Mouse (Mus musculus) gastrocnemius, postnatal 36 days (tissue): ENCODE measurements at regions not wholly inside any gene's neighbourhood (a gene's known extent, or its start where the extent isn't known, plus 50 kb on each side); places are given as distances from the start of the nearest gene placed in this dataset.

ENCODE experiments used
- DNase-seq, 2 experiments: peaks; one replicate each; pipeline ENCODE4 v3.0.0; 2022
- intact Hi-C: fragments of 180-260 bp; cut with DNase I; formaldehyde crosslinking; loops from one replicate; pipeline ENCODE4 v1.15.1; 2025

DNA sequence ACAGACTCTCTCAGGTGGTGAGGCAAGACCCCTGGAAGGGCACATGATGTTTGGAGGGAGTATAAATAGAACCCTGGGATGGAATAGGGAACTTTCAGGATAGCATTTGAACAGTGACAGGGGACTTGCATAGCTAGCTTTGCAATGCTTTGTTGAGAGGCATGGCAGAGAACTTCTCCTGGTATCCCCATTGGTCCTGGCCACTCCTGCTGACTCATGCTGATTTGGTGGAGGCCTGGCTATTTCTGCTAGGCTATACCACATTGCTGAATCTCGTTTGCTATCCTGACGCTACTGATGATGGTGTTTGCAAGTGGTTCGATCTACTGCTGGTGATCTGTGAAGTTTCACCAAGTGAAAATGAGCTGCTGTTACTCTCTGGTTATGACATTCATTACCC, 276.7 kb upstream of the Klf3 start:
- intact Hi-C loops, result loop anchor here (10.0 kb wide), 1 partner anchor 712 kb away; the partner anchor contains the start of gene 0610040J01Rik

DNA sequence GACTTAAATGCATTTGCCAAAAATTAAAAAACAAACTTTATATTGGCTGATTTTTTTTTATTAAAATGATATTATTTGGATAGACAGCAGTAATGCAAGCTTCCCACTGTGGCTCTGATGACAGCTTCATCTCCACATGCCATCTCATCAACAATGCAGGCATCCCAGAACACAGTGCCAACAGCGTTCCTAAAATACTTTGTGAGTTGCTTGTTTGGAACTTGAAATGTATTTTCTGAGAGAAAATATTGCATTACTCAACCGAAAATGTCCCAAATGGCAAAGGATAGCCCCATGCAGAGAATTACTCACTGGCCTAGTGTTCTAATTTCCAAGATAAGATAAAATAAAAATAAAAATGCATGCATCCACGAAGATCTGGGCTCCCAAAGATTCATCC, 275.2 kb upstream of the Klf3 start:
- intact Hi-C loops, result loop anchor here (10.0 kb wide), 1 partner anchor 713 kb away; the partner anchor contains the start of gene 0610040J01Rik
- DNase-seq, result no peak

More for the DNA sequence above, 276.7 kb upstream of the Klf3 start:
- DNase-seq, result no peak

DNA sequence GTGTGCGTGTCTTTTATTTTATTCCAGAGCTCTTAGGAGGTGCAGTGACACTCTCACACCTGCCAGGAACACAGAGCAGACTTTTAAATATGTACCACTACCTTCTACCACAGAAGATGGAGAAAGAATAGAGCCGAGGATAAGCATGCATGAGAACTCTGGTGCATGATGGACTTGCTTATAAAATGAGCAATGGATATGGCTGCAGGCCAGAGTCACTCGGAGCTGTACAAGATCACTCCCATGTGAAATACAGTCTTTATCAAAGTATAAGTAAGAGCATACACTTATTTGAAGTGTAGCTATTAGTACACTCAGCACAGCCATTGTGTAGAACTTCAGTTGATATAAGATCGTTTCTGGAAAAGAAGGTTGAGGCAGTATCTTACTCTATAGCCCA, 268.8 kb upstream of the Klf3 start:
- intact Hi-C loops, result no loop called here

DNA sequence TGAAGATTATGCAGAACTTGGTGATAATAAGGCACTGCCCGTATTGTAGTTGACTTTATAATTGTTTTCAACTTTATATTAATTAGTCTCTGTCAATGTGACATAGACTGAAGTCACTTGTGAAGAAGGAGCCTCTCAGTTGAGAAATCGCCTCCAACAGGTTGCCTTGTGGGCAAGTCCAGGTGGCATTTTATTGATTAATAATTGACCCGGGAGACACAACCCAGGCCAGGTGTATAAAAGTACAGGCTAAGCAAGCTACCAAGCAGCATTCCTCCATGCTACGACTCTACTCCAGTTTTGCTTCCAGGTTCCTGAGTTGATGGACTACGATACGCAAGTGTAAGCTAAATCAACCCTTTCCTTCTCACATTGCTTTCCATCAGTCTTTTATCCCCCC, 268.2 kb upstream of the Klf3 start:
- intact Hi-C loops, result no loop called here
- DNase-seq, result no peak

More for the DNA sequence above, 268.8 kb upstream of the Klf3 start:
- DNase-seq, result no peak

- intact Hi-C loops, result no loop called here
Measured at GRCm38 (mm10) chr5:64535546-64535945, 267.6 kb upstream of the Klf3 start.

GRCm38 (mm10) chr5:64536393-64537112, 266.6 kb upstream of the Klf3 start:
- intact Hi-C loops, result no loop called here
- no peak for DNase-seq

More at GRCm38 (mm10) chr5:64535546-64535945, 267.6 kb upstream of the Klf3 start:
- no peak for DNase-seq

DNA sequence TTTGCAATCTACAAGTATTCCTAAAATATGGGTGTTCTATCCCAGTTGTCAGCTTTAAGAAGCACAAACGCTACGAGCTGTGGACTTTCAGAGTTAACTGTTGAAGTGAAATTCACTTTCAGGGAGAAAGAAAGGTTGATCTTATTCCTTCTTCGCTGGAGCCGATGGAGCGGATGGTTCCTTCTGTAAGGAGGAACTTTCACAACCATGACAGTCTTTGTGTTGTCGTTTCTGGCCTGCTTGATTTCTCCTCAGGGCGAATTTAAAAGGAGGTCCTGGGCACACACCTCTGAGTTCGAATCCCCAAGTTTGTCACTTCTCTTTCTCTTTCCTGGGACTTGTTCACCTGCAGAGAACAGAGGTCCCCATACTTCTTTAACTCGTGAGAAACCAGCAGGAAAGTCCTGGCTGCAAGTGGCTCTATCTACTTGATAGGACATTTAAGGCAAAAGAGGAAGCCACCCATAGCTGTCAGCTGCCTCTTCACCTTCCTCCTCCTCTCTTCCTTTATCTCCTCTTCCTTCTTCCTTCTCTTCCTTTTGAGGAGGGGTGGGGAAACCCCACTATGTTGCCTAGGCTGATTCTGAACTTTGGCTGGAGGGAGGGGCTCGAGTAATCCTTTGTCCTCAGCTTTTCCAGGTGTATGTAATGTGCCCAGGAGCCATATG, 265.9 kb upstream of the Klf3 start:
- DNase-seq, result no peak
- intact Hi-C loops, result no loop called here

DNA sequence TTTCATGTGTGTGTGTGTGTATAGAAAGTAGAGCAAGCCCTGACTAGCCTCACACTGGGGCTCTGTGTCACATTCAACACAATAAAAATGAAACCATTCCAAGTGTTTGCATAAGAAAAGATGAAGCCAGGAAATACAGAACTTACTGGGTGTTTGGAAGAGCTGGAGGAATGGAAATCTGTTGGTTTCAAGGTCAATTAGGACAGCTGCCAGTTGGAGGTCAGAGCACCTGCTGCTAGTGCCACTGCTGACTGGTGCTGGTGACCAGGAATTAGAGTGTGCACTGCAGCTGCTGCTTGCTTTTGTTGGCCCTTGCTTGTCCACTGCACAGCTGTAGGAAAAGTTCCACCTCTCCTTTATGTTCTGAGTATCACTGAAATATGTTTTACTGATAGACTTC, 261.4 kb upstream of the Klf3 start:
- intact Hi-C loops, result no loop called here
- DNase-seq, result no peak

- intact Hi-C loops, result no loop called here
Measured at GRCm38 (mm10) chr5:64555931-64556330, 247.3 kb upstream of the Klf3 start.

GRCm38 (mm10) chr5:64566451-64567390, 236.5 kb upstream of the Klf3 start:
- no peak for DNase-seq
- intact Hi-C loops, result no loop called here

More at GRCm38 (mm10) chr5:64555931-64556330, 247.3 kb upstream of the Klf3 start:
- no peak for DNase-seq

DNA sequence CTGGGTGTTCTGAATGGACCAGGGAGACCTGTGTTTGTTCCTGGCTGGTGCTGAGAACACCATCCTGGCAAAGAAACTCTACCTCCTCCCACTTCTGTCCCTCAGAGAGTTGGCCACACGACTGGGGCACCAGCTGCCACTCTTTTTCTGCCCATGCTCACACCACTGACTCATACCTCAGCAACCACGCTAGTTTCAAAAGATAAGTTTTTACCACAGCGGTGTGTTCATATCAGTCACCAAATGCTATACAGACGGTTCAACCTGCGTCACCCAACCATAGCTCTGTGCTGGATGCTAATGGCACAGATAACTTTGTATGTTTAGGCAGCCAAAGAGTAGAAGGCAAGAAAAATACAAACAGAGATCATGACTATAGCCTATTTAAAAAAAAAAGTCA, 235.4 kb upstream of the Klf3 start:
- no peak for DNase-seq
- intact Hi-C loops, result no loop called here

DNA sequence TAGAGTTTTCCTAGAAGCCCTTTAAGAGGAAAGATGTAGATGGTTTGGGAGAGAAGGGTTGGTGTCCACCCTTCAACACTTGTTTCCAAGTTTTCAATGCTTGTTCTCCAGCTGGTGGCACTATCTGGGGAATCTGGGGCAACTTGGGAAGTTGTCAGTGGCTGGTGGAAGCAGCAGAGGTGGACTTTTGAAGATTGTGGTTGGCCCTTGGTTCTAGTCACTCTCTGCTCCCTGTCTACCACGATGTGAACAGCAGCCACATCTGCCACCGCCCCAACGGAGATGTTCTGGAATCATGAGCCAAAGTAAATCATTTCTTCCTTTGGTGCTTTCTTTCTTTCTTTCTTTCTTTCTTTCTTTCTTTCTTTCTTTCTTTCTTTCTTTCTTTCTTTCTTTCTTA, 234.9 kb upstream of the Klf3 start:
- intact Hi-C loops, result no loop called here
- no peak for DNase-seq

GRCm38 (mm10) chr5:64574386-64574785, 228.8 kb upstream of the Klf3 start:
- DNase-seq, result no peak
- intact Hi-C loops, result no loop called here

GRCm38 (mm10) chr5:64575896-64576295, 227.3 kb upstream of the Klf3 start:
- peak in 1 of 2 experiments; percentile 46 for DNase-seq
- intact Hi-C loops, result no loop called here

DNA sequence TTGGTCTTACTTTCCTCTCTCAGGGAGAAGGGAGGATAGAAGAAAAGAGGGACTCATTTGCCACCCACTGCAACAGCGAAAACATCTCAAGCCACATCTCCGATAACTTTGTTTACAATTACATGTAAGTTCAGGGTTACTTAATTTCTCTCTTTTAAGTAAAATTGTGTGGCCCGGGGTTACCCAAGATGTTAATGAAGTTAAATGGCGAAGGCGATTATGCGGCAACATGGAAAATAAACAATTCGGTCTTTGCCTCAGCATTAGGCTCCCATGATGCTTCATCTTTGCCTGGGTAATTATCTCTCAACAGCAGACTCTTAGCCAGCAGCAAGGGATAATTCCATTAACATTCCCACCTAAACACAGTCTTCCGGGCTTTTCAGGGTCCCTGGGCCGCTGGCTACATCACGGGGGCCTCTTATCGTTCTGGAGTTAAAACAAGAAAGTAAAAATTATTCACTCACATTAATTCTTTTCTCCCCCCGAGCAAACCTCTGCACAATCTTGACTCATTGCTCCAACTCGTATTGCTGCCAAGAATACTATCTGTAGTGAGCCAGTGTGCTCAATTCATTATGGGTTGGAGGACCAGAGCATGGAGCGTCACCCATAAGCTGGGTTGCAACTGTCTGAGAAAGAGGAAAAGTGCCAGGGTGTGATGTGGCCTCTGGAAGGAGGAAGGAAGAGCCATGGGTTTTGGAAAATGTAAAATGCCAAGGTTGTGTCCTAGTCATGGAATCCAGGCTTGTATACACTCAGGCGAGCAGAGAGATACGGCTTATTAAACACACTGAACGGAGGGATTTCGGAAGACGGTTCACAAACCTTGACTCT, 226.5 kb upstream of the Klf3 start:
- DNase-seq, result no peak
- intact Hi-C loops, result no loop called here

DNA sequence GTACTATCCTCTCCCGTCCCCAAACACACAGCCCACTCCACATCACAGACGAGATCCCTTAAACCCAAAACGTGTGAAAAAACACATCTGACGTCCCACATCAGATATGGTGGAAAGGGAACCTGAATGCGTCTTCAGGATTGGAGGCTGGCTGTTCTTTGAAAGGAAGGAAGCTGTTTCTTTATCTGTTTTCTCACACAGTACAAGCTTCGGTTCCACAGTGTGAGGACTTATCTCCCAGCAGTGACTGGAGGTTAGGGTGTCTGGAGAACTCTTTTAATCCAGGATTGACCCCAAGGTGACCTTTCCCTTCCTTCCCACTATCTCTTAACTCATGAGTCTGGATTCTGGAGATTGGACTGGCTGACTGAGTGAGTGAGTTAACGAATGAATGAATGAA, 225.8 kb upstream of the Klf3 start:
- no peak for DNase-seq
- intact Hi-C loops, result no loop called here

DNA sequence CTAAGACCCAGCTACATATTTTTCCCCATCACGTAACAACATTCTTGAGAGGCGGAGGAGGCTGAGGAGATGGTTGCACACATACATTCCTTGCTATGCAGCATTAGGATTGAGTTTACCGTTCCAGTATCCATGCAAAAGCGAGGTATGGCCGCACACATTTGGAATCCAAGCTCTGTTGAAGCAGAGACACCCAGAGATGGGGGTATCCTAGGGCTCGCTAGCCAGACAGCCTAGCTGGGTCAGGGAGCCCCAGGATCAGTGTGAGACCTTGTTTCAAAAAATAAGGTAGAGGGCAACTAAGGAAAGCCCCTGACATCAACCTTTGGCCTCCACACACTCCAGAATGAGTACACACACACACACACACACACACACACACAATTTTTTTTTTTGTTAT, 224.7 kb upstream of the Klf3 start:
- intact Hi-C loops, result no loop called here
- no peak for DNase-seq

- intact Hi-C loops, result no loop called here
- DNase-seq, result no peak
Measured at GRCm38 (mm10) chr5:64579086-64579485, 224.1 kb upstream of the Klf3 start.

DNA sequence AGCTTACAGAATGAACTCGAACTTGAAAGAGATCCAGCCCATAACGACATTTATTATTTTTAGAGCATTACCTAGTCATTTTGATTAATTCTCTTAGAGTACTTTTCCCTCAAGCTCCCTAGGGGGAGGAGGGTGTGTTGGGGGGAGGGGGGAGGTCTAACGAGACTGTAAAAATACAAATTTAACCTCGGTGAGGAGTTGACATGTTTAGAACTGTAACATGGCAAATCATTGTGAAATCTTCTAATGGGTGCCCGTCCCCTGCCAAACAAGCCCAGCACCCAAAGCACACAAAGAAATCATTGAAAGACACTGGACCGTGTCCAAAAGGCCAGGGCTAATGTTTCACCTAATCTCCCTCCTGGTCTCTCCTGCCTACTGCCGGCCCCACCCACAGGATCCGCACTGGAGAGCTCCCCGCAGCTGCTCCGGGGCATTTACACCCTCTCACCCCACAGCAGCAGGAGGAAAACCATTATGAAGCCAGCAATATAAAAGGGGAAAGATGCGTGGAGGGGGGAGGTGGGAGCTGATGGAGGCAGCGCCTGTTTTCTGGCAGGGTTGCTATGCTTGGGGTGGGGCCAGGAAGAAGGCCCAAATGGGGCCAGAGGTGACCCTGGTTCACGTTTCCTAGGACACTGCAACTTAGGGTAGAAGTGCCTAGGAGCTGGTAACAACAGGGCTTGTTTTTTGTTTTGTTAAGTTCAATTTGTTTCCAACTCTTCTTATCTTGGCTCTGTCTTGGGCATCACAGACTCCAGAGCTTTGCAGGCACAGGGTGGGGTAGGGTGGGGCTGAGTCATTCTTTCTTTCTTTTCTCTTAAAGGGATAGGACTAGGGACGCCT, 223.5 kb upstream of the Klf3 start:
- peak in 1 of 2 experiments; percentile 49 for DNase-seq
- intact Hi-C loops, result loop anchor here (5.0 kb wide), 1 partner anchor 228 kb away; no protein-coding TSS in a partner anchor
